Mouse (Mus musculus) heart, adult 2 months (tissue): ENCODE results near the gene Cdrt4.

Source experiments
- CTCF ChIP-seq: fragments of 200-600 bp; IDR thresholded peaks from 2 replicates; pipeline ENCODE4 v1.8.1; 2022; ENCODE audit warnings: antibody characterized with exemption, mild to moderate bottlenecking, moderate library complexity
- EP300 ChIP-seq: fragments of 200-500 bp; IDR thresholded peaks from 2 replicates; pipeline ENCODE4 v1.6.1; 2011; ENCODE audit warnings: low read depth, low read length, control low read depth; ENCODE audit not compliant: insufficient read depth
- POLR2A ChIP-seq: fragments of 200-500 bp; IDR thresholded peaks from 2 replicates; pipeline ENCODE4 v1.6.1; 2011; ENCODE audit warnings: mild to moderate bottlenecking, low read depth, low read length, control low read depth; ENCODE audit not compliant: insufficient read depth

DNA sequence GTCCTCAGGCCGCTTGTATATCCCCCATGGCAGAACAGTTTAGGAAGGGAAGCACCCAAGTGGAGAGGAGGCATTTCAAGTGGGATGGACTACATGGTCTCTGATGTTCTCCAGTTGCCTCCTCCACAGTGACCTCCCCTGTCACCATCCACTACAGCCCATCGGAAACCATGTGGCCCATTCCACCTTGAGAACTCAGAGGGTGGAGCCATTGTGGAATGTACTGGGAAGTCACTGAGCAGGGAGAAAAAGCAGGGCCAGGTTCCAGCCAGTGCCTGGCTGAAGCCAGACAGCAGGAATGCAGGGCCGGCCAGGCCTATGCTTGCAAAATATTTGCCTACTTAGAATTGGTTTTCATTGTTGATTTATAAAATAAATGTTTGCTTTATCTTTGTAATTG lies 3.8 kb downstream of the Cdrt4 start:
- TF ChIP-seq CTCF (no peak), POLR2A (no peak), EP300 (no peak)
